Mouse (Mus musculus) skeletal muscle tissue, adult 2 months (tissue): ENCODE results near the gene 4930524B15Rik.
"Not testable (repeated sequence)": the region's sequence is repeated elsewhere in the genome, so short reads cannot be mapped to it uniquely, and the experiment has no call there.

Experiments used
- DNase-seq: peaks from one replicate; pipeline ENCODE4 v3.0.0-alpha.2; 2012; ENCODE audit warnings: low read depth, low spot score

The 4930524B15Rik gene

DNA sequence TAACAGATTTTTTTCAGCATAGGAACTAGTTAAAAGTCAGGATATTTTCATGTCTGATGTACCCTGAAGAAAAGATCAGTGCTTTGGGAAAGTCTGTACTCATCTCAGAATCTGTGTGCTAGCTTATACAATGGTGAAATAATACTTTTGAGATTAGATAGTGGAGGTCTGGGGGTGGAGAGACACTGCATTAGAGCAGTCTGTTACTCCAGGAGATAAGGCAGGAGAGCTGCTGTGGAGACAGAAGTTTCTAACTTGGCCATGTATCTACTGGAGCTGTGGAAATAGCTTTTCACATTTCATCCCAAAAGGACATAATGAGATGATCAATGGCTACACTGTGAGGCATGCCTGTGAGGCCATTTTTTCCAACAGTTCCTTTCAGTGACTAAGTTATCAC lies 17.9 kb downstream of the 4930524B15Rik start:
- DNase-seq: no peak

- no peak for DNase-seq
Measured at GRCm38 (mm10) chr11:31984786-31985185, 19.4 kb downstream of the 4930524B15Rik start.

DNA sequence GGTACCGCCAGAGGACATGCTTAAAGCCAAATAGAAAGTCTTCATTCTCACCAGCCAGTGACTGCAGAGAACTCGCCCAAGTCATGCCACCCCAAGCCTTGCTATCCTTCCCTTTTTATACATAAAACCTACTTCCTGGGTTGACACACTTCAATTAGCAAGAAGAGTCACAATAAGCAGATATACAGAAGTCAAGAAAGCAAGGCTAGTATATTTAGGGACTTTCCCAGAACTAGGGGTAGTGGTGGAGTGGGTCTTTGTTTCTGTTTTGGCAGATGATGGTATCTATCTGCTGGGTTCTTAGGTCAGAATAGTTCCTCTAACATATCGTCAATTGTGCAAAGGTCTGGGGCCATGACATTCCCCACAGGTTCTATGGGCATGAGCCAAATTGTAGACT lies 27.1 kb downstream of the 4930524B15Rik start:
- no peak for DNase-seq

DNA sequence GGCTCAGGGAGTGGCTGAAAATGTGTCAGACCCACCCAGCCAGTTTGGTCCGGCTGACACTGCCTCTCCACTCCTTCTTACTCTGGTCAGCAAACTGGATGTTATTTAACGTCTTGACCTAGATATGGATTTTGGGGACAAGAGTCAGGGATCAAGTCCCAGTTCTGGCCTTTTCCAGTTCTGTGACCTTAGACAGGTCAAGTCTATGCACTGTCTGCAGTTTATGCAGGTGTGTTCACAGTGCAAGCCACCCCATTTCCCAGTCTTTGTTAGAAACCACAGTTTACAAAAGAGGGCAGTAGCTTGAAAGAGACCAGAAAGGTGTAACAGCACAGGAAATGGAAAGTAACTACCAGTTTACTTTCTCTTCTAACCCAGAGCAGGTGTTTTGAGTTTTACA lies 34.3 kb downstream of the 4930524B15Rik start:
- DNase-seq: no peak

DNA sequence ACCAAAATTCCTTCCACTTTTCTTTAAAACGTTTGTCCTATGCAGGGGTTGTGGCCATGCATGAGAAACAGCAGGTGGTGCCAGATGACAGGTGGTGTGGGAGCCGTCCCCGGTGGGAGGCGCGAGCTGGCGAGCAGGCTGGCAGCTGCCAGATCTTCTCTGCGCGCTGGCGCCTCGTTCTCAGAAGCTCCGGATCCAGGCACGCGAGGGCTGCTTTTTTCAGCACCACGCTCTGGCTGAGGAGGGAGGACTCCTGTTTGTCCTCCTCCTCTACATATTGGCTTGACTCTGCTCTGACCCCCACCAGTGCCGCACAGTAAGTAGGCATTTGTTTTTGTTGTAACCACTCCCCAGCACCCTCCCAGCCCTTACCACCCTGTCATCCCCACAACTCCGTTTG lies 34.9 kb downstream of the 4930524B15Rik start, which contains the start of gene Nsg2:
Gene Nsg2, plus strand, starts transcription at position 183 of the 400 bp plus-strand sequence.
- peak; percentile 38 for DNase-seq

GRCm38 (mm10) chr11:32001181-32001910 lies 36.0 kb downstream of the 4930524B15Rik start:
- DNase-seq: no peak

- no peak for DNase-seq
Measured at GRCm38 (mm10) chr11:32002670-32003072, 37.3 kb downstream of the 4930524B15Rik start.

- not testable (repeated sequence) for DNase-seq
Measured at GRCm38 (mm10) chr11:32008049-32008448, 42.7 kb downstream of the 4930524B15Rik start.

DNA sequence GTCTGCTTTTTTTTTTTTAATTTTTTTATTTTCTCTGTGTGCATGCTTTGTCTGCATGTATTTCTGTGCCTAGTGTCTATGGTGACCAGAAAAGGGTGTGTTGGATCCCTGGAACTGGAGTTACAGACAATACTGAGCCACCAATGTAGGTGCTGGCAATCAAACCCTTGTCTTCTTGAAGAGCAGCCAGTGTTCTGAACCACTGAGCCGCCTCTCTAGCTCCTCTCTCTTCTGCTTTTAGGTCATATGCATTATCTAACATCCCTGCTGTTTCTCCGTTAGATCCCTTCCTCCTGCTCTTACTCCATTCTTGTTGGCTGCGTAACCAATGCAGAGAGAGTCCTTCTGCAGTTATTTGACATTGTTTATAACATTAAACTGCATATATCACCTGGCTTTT lies 43.5 kb downstream of the 4930524B15Rik start:
- DNase-seq: no peak

DNA sequence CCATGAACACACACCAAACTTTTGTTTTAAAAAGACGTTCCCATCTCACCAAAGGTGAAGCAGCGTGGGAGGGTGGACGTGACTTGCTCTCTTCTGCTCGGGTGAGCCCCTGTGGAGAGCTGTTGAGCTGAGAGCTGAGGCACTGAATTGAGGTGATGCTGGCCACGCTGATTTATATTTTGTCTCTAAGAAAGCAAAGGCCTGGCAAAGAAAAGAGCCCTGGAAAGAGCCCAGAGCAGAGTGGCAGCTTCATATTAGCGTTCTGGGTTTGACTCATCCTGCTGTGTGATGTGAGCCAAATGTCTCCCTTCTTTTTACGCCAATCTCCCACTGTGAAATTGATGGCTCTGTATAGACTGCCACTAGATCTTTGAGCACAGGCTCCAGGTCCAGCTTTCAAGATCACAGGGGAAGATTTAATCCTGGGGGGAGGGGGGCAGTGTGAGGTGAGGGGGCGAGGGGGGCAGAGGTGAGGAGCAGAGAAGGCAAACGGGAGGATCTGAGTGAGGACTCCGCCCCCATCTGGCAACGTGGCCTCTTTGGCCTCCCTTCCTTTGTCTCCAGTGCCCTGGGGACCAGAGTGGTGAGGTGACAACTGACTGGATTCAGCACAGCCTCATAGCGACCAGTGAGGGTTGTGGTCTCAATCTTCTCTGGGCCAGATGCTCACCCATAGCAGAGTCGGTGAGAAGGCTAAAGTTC lies 44.7 kb downstream of the 4930524B15Rik start:
- no peak for DNase-seq

- no peak for DNase-seq
Measured at GRCm38 (mm10) chr11:32010663-32010970, 45.2 kb downstream of the 4930524B15Rik start.

GRCm38 (mm10) chr11:32011867-32012603 lies 46.6 kb downstream of the 4930524B15Rik start:
- no peak for DNase-seq

DNA sequence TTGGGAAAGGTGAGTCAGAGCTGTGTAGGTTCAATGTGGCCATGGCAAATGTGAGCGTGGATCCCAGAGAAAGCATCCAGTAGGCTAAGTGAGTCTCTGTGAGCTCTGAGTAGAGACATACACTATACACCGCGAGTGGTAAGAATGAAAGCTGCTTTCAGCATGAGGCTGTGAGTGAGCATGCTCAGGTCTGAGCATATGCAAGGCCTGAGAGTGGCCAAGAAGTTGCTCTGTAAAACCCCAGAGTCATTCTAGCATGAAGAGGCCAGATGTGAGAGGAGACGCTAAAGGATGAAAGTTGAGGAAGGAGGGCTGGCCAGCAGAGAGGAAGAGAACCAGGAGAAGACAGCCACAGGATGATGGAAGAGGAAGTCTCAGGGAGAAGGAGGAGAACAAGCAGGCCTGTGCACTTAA lies 47.6 kb downstream of the 4930524B15Rik start:
- DNase-seq: no peak

- DNase-seq: no peak
Measured at GRCm38 (mm10) chr11:32013561-32013960, 48.2 kb downstream of the 4930524B15Rik start.

- DNase-seq: no peak
Measured at GRCm38 (mm10) chr11:32018201-32018600, 52.8 kb downstream of the 4930524B15Rik start.

GRCm38 (mm10) chr11:32020031-32020965 lies 54.9 kb downstream of the 4930524B15Rik start:
- peak; percentile 8 for DNase-seq

DNA sequence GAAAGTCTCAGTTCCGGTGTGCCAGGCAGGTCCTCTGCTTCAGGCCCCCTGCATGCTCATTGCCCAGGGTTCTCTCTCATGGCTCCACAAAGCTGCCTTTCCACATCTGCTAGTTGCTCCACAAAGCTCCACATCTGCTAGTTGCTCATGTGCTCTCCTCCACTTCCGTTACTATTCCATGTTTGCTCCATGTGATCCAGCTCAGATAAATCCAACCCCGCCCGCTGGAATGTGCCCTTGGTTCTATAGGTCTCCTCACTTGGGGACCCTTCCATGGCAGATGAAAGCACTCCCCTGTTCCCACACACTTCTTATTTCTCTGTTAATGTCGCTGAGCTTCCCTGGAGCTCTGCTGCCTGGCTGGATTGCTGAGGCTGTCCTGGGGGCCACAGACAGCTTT lies 61.2 kb downstream of the 4930524B15Rik start:
- DNase-seq: no peak

- DNase-seq: no peak
Measured at GRCm38 (mm10) chr11:32027474-32028342, 62.3 kb downstream of the 4930524B15Rik start.

GRCm38 (mm10) chr11:32028605-32029004 lies 63.2 kb downstream of the 4930524B15Rik start:
- no peak for DNase-seq
